Mouse (Mus musculus): Measurements from ENCODE around the gene Notch1. TPM values are rescaled to one million over a fixed set of nuclear protein-coding genes. Genes with fewer than 3 reads are reported as not detected.

Notch1 gene
- polyA plus RNA-seq (2012; rRNA removed) = 159 and 219 TPM in 2 replicates

- Histone ChIP-seq H3K4me1 (replicated peaks; ENCODE audit: control insufficient read depth, insufficient read depth, low read length) (peaks cover 70% of the 10 kb centered on the region), H3K27ac (ENCODE audit: control insufficient read depth, insufficient read depth, low read length) (peak within 1 kb of the TSS; percentile 29; the same call in 1 of the 2 replicates), H3K4me3 (ENCODE audit: control insufficient read depth, insufficient read depth, low read length) (peak within 1 kb of the TSS; percentile 20), H3K27me3 (ENCODE audit: control insufficient read depth, insufficient read depth, low read length) (no peaks in the 10 kb centered on the region), H3K36me3 (ENCODE audit: control insufficient read depth, insufficient read depth, low read length) (no peaks in the 10 kb centered on the region)
- DNase-seq = no peak
- 13% methylated on average over 12 of the region's 12 CpGs for WGBS
- TF ChIP-seq CTCF (IDR thresholded peaks at IDR 0.05; ENCODE audit: borderline replicate concordance, control insufficient read depth, extremely low read depth, insufficient read depth, low read length, poor library complexity) (no peak), POLR2A (IDR thresholded peaks at IDR 0.05; ENCODE audit: control insufficient read depth, extremely low read depth, insufficient read depth, low read length, poor library complexity) (no peak)
Measured at GRCm38 (mm10) chr2:26516275-26516674, at the start of gene Notch1. Notch1 (minus strand) TSS chr2:26516663.

GRCm38 (mm10) chr2:26566221-26566620, 49.8 kb upstream of the Notch1 start:
- TF ChIP-seq POLR2A (IDR thresholded peaks at IDR 0.05; ENCODE audit: control insufficient read depth, extremely low read depth, insufficient read depth, low read length, poor library complexity) (no peak), CTCF (IDR thresholded peaks at IDR 0.05; ENCODE audit: borderline replicate concordance, control insufficient read depth, extremely low read depth, insufficient read depth, low read length, poor library complexity) (peak; percentile 85; the same call in 1 of the 2 replicates)
- no peaks in the 10 kb centered on the region for H3K27me3 ChIP-seq (ENCODE audit: control insufficient read depth, insufficient read depth, low read length)
- H3K4me1 ChIP-seq (replicated peaks; ENCODE audit: control insufficient read depth, insufficient read depth, low read length) = peaks cover 10% of the 10 kb centered on the region
- H3K27ac ChIP-seq (ENCODE audit: control insufficient read depth, insufficient read depth, low read length) = no peak overlapping the region
- DNase-seq = peak; percentile 78
- no peaks in the 10 kb centered on the region for H3K36me3 ChIP-seq (ENCODE audit: control insufficient read depth, insufficient read depth, low read length)
- H3K4me3 ChIP-seq (ENCODE audit: control insufficient read depth, insufficient read depth, low read length) = no peak overlapping the region
- 9% methylated on average over 4 of the region's 4 CpGs for WGBS

GRCm38 (mm10) chr2:26561351-26562016, 45.0 kb upstream of the Notch1 start:
- H3K4me1 ChIP-seq (replicated peaks; ENCODE audit: control insufficient read depth, insufficient read depth, low read length) = peaks cover 29% of the 10 kb centered on the region
- H3K4me3 ChIP-seq (ENCODE audit: control insufficient read depth, insufficient read depth, low read length) = no peak overlapping the region
- TF ChIP-seq POLR2A (IDR thresholded peaks at IDR 0.05; ENCODE audit: control insufficient read depth, extremely low read depth, insufficient read depth, low read length, poor library complexity) = no peak
- TF ChIP-seq CTCF (IDR thresholded peaks at IDR 0.05; ENCODE audit: borderline replicate concordance, control insufficient read depth, extremely low read depth, insufficient read depth, low read length, poor library complexity) = no peak
- no peak overlapping the region for H3K27ac ChIP-seq (ENCODE audit: control insufficient read depth, insufficient read depth, low read length)
- H3K27me3 ChIP-seq (ENCODE audit: control insufficient read depth, insufficient read depth, low read length) = no peaks in the 10 kb centered on the region
- WGBS = 49% methylated on average over 6 of the region's 6 CpGs
- DNase-seq = peak; percentile 35
- no peaks in the 10 kb centered on the region for H3K36me3 ChIP-seq (ENCODE audit: control insufficient read depth, insufficient read depth, low read length)

- H3K36me3 ChIP-seq (ENCODE audit: control insufficient read depth, insufficient read depth, low read length) = no peaks in the 10 kb centered on the region
- no peak for TF ChIP-seq POLR2A (IDR thresholded peaks at IDR 0.05; ENCODE audit: control insufficient read depth, extremely low read depth, insufficient read depth, low read length, poor library complexity)
- no peak for TF ChIP-seq CTCF (IDR thresholded peaks at IDR 0.05; ENCODE audit: borderline replicate concordance, control insufficient read depth, extremely low read depth, insufficient read depth, low read length, poor library complexity)
- peaks cover 32% of the 10 kb centered on the region for H3K4me1 ChIP-seq (replicated peaks; ENCODE audit: control insufficient read depth, insufficient read depth, low read length)
- no peak for DNase-seq
- 87% methylated on average over 5 of the region's 5 CpGs for WGBS
- H3K4me3 ChIP-seq (ENCODE audit: control insufficient read depth, insufficient read depth, low read length) = no peak overlapping the region
- no peaks in the 10 kb centered on the region for H3K27me3 ChIP-seq (ENCODE audit: control insufficient read depth, insufficient read depth, low read length)
- H3K27ac ChIP-seq (ENCODE audit: control insufficient read depth, insufficient read depth, low read length) = no peak overlapping the region
Measured at GRCm38 (mm10) chr2:26560506-26560905, 44.0 kb upstream of the Notch1 start.

GRCm38 (mm10) chr2:26556535-26556993, 40.1 kb upstream of the Notch1 start:
- Histone ChIP-seq H3K27me3 (ENCODE audit: control insufficient read depth, insufficient read depth, low read length) (no peaks in the 10 kb centered on the region), H3K4me3 (ENCODE audit: control insufficient read depth, insufficient read depth, low read length) (no peak overlapping the region), H3K36me3 (ENCODE audit: control insufficient read depth, insufficient read depth, low read length) (no peaks in the 10 kb centered on the region), H3K27ac (ENCODE audit: control insufficient read depth, insufficient read depth, low read length) (peak overlapping the region; percentile 4; the same call in 1 of the 2 replicates), H3K4me1 (replicated peaks; ENCODE audit: control insufficient read depth, insufficient read depth, low read length) (peaks cover 52% of the 10 kb centered on the region)
- no peak for TF ChIP-seq CTCF (IDR thresholded peaks at IDR 0.05; ENCODE audit: borderline replicate concordance, control insufficient read depth, extremely low read depth, insufficient read depth, low read length, poor library complexity)
- no peak for TF ChIP-seq POLR2A (IDR thresholded peaks at IDR 0.05; ENCODE audit: control insufficient read depth, extremely low read depth, insufficient read depth, low read length, poor library complexity)
- 57% methylated on average over 4 of the region's 4 CpGs for WGBS
- DNase-seq = no peak

GRCm38 (mm10) chr2:26555076-26555475, 38.6 kb upstream of the Notch1 start:
- Histone ChIP-seq H3K4me1 (replicated peaks; ENCODE audit: control insufficient read depth, insufficient read depth, low read length) (peaks cover 52% of the 10 kb centered on the region), H3K4me3 (ENCODE audit: control insufficient read depth, insufficient read depth, low read length) (no peak overlapping the region), H3K27ac (ENCODE audit: control insufficient read depth, insufficient read depth, low read length) (no peak overlapping the region), H3K27me3 (ENCODE audit: control insufficient read depth, insufficient read depth, low read length) (no peaks in the 10 kb centered on the region), H3K36me3 (ENCODE audit: control insufficient read depth, insufficient read depth, low read length) (no peaks in the 10 kb centered on the region)
- DNase-seq = no peak
- whole genome bisulfite sequencing = 80% methylated on average over 4 of the region's 4 CpGs
- TF ChIP-seq POLR2A (IDR thresholded peaks at IDR 0.05; ENCODE audit: control insufficient read depth, extremely low read depth, insufficient read depth, low read length, poor library complexity) (no peak), CTCF (IDR thresholded peaks at IDR 0.05; ENCODE audit: borderline replicate concordance, control insufficient read depth, extremely low read depth, insufficient read depth, low read length, poor library complexity) (no peak)
